15 mouse cellular contexts compared by ENCODE assay signal in genomic region chr9:123219826-123220225, GRCm38 (mm10). TPM values are rescaled to one million over a fixed set of nuclear protein-coding genes. Genes with fewer than 3 reads are reported as not detected.
DNase-seq lines count a peak whose midpoint lies in the region; ATAC-seq and TF ChIP-seq lines count a peak whose summit lies in the region.
"Had no signal": no experiment of that assay in that cellular context is flagged by ENCODE, and none has a peak within 500 bp of the region (broad histone marks: within the 10 kb centered on the region; RNA-seq: fewer than 3 reads in every experiment).

No protein-coding gene starts in this region.

- H3K27ac ChIP-seq in heart, embryonic 14.5 days (replicated peaks in 1 of 2; ENCODE audit: control insufficient read depth in 1 of 2, insufficient read depth in 1 of 2, low read depth in 2 of 2, low read length in 2 of 2), result peak overlapping the region; percentile 64 to 68
- H3K27ac ChIP-seq in lung, embryonic 14.5 days (ENCODE audit: low read depth), result peak overlapping the region; percentile 2; the same call in 1 of the 2 replicates
- H3K27ac ChIP-seq: midbrain, embryonic 10.5 days; neural tube, embryonic 12.5 days had no signal

- H3K4me2 ChIP-seq in heart, embryonic 14.5 days (ENCODE audit: low read length), result peak overlapping the region; percentile 14
- no peak overlapping the region for H3K4me2 ChIP-seq in lung, embryonic 14.5 days
- H3K4me2 ChIP-seq: liver, embryonic 11.5 days; neural tube, embryonic 12.5 days had no signal

- H3K27me3 ChIP-seq in heart, embryonic 14.5 days (ENCODE audit: control insufficient read depth, insufficient read depth, low read length), result peaks cover 10% of the 10 kb centered on the region; the same call in 1 of the 2 replicates
- H3K27me3 ChIP-seq in lung, embryonic 14.5 days (ENCODE audit: insufficient read depth, low read length), result no peaks in the 10 kb centered on the region

- intact Hi-C loops in heart, postnatal 14 days (cut with DNase I), result loop anchor here (2.0 kb wide), 1 partner anchor 17 kb away; no protein-coding TSS in a partner anchor

- H3K4me3 ChIP-seq in heart, embryonic 14.5 days (ENCODE audit: control insufficient read depth in 1 of 2, insufficient read depth in 1 of 2, low read depth in 1 of 2, low read length in 2 of 2), result no peak overlapping the region
- H3K4me3 ChIP-seq in lung, embryonic 14.5 days (ENCODE audit: low read depth, low read length), result no peak overlapping the region
- H3K4me3 ChIP-seq: midbrain, embryonic 10.5 days; neural tube, embryonic 12.5 days had no signal

- no peak for TF ChIP-seq CTCF in lung, embryonic 14.5 days (IDR thresholded peaks at IDR 0.05; ENCODE audit: low read depth)

- ATAC-seq in heart, embryonic 14.5 days (ENCODE audit: insufficient number of reproducible peaks, insufficient read depth, low FRiP score, low read depth), result no peak
- ATAC-seq in lung, embryonic 14.5 days (ENCODE audit: insufficient read depth), result no peak

- peak overlapping the region; percentile 18; the same call in 1 of the 2 replicates for H3K9ac ChIP-seq in heart, embryonic 14.5 days (ENCODE audit: low read length)
- H3K9ac ChIP-seq in lung, embryonic 14.5 days, result no peak overlapping the region
- H3K9ac ChIP-seq: neural tube, embryonic 12.5 days had no signal

- DNase-seq in heart, postnatal 14 days, result no peak
- DNase-seq in lung, embryonic 14.5 days, result peak; percentile 61
- no peak for DNase-seq in lung, postnatal 10 days
- DNase-seq in frontal cortex, postnatal 36 days (ENCODE audit: low spot score in 2 of 2), result peak; percentile 37 to 75
- DNase-seq in right cerebral cortex, postnatal 14 days, result peak; percentile 24
- DNase-seq in embryo, embryonic 10.5 days (ENCODE audit: low spot score), result no peak
- DNase-seq in testis, postnatal 14 days (ENCODE audit: low spot score), result no peak
- DNase-seq: adrenal gland, adult 2 months; embryo, embryonic 11 days; gastrocnemius, postnatal 25 days had no signal

- no peaks in the 10 kb centered on the region for H3K36me3 ChIP-seq in heart, embryonic 14.5 days (ENCODE audit: control insufficient read depth, insufficient read depth, low read length)
- H3K36me3 ChIP-seq in lung, embryonic 14.5 days (ENCODE audit: insufficient read depth), result no peaks in the 10 kb centered on the region
- H3K36me3 ChIP-seq: midbrain, embryonic 10.5 days; neural tube, embryonic 12.5 days had no signal

- 17% methylated on average over 5 of the region's 5 CpGs for WGBS in heart, embryonic 14.5 days
- WGBS in lung, embryonic 14.5 days, result 48% methylated on average over 5 of the region's 5 CpGs

- H3K4me1 ChIP-seq in heart, embryonic 14.5 days (ENCODE audit: control insufficient read depth in 2 of 2, insufficient read depth in 2 of 2, low read length in 2 of 2), result peaks cover 11 to 18% of the 10 kb centered on the region in 2 experiments
- no peaks in the 10 kb centered on the region for H3K4me1 ChIP-seq in lung, embryonic 14.5 days (ENCODE audit: insufficient read depth)

- no peaks in the 10 kb centered on the region for H3K9me3 ChIP-seq in heart, embryonic 14.5 days (ENCODE audit: control insufficient read depth, low read length)
- no peaks in the 10 kb centered on the region for H3K9me3 ChIP-seq in lung, embryonic 14.5 days (ENCODE audit: low read depth, low read length)
- H3K9me3 ChIP-seq: midbrain, embryonic 10.5 days; neural tube, embryonic 12.5 days had no signal

RNA-seq across cellular contexts. Expression of gene Cdcp1, which starts 4.0 kb away (rescaled TPM):
- 0.14 TPM in 1 of 2 replicates, not detected in the other for polyA plus RNA-seq in heart, embryonic 14.5 days (2014; fragmentation: Nextera tagmentation; extraction: Ambion mirVana)
- total RNA-seq in heart, postnatal 14 days (2021), result under 1 TPM; 0.07 to 0.29 TPM
- polyA plus RNA-seq in lung, embryonic 14.5 days (2014; fragmentation: Nextera tagmentation; extraction: Ambion mirVana), result 12.5 and 13.4 TPM in 2 replicates
- total RNA-seq: gastrocnemius, postnatal 25 days; layer of hippocampus, adult 18-20 months had no signal

RNA-seq across cellular contexts. Expression of gene Tmem158, which starts 40.7 kb away (rescaled TPM):
- polyA plus RNA-seq in heart, embryonic 14.5 days (2014; fragmentation: Nextera tagmentation; extraction: Ambion mirVana), result 6.6 and 7.2 TPM in 2 replicates
- total RNA-seq in heart, postnatal 14 days (2021), result 10 to 100 TPM in 1 of 2 experiments, 1 to 10 TPM in 1; 9.7 to 13.9 TPM
- 20.3 and 21.8 TPM in 2 replicates for polyA plus RNA-seq in lung, embryonic 14.5 days (2014; fragmentation: Nextera tagmentation; extraction: Ambion mirVana)

Comparison
In these comparisons a context has a peak if more than half of its experiments do, and no peak if none do; other contexts are left out.
1. DNase-seq: peak in lung, embryonic 14.5 days (single experiment), frontal cortex, postnatal 36 days (2 of 2) and right cerebral cortex, postnatal 14 days (single experiment); none in heart, postnatal 14 days (0 of 2), lung, postnatal 10 days (single experiment), embryo, embryonic 10.5 days (single experiment) and testis, postnatal 14 days (single experiment).
2. RNA of gene Cdcp1, which starts 4.0 kb away (polyA plus RNA-seq): 12.5 to 13.4 TPM in lung, embryonic 14.5 days; 0.14 TPM in heart, embryonic 14.5 days; every median in the first group is over 10 times any median in the second.